Mouse (Mus musculus) intestine, embryonic 15.5 days (tissue): ENCODE data around the gene Polrmt. TPM values are rescaled to one million over a fixed set of nuclear protein-coding genes. Genes with fewer than 3 reads are reported as not detected.

Experiments used
- ATAC-seq: fragments of 200-750 bp; cut with Nextera tagmentation; 2 replicates; pipeline ENCODE4 v1.8.0; 2017; ENCODE audit warnings: moderate TSS enrichment, moderate library complexity
- H3K27ac ChIP-seq: fragments of 300-500 bp; sonication (generic); 2 replicates; pipeline ENCODE4 v1.5.1; 2015; ENCODE audit warnings: mild to moderate bottlenecking, inconsistent platforms
- H3K27me3 ChIP-seq: fragments of 300-500 bp; sonication (generic); replicated peaks from 2 replicates; pipeline ENCODE4 v1.6.1; 2015; ENCODE audit warnings: inconsistent platforms
- H3K36me3 ChIP-seq: fragments of 300-500 bp; sonication (generic); 2 replicates; pipeline ENCODE4 v1.6.1; 2015; ENCODE audit warnings: inconsistent platforms
- H3K4me1 ChIP-seq: fragments of 300-500 bp; sonication (generic); replicated peaks from 2 replicates; pipeline ENCODE4 v1.6.1; 2015; ENCODE audit warnings: inconsistent platforms
- H3K4me2 ChIP-seq: fragments of 300-500 bp; sonication (generic); replicated peaks from 2 replicates; pipeline ENCODE4 v1.6.1; 2015; ENCODE audit warnings: mild to moderate bottlenecking, inconsistent platforms
- H3K4me3 ChIP-seq: fragments of 300-500 bp; sonication (generic); replicated peaks from 2 replicates; pipeline ENCODE4 v1.5.1; 2015; ENCODE audit warnings: inconsistent platforms
- H3K9ac ChIP-seq: fragments of 300-500 bp; sonication (generic); 2 replicates; pipeline ENCODE4 v1.6.1; 2015; ENCODE audit warnings: inconsistent platforms
- H3K9me3 ChIP-seq: fragments of 300-500 bp; sonication (generic); 2 replicates; pipeline ENCODE4 v1.6.1; 2016; ENCODE audit warnings: inconsistent platforms
- WGBS: fragments of 180-500 bp; shearing (Covaris S2); methylation state at CpG from one replicate; pipeline ENCODE4 v1.1.7; 2015; 5-methylcytosine and 5-hydroxymethylcytosine counted together
- polyA plus RNA-seq: library from polyadenylated mRNA; unstranded; fragments of >200 nt; fragmentation: Nextera tagmentation; extraction: Ambion mirVana; gene quantifications from 2 replicates; pipeline ENCODE4 v1.2.1, GENCODE M21; 2015

The Polrmt gene
- polyA plus RNA-seq, 1 experiment from 2014 or later: 37.8 TPM

GRCm38 (mm10) chr10:79783050-79783449 is 36.7 kb upstream of the Polrmt start:
- Histone ChIP-seq H3K36me3 (no peaks in the 10 kb centered on the region), H3K4me2 (no peak overlapping the region), H3K9ac (no peak overlapping the region), H3K4me1 (peaks cover 29% of the 10 kb centered on the region), H3K4me3 (no peak overlapping the region), H3K27me3 (no peaks in the 10 kb centered on the region), H3K27ac (no peak overlapping the region), H3K9me3 (no peaks in the 10 kb centered on the region)
- ATAC-seq: no peak
- 56% methylated on average over 7 of the region's 7 CpGs for WGBS

GRCm38 (mm10) chr10:79781956-79782355 is 35.6 kb upstream of the Polrmt start:
- no peaks in the 10 kb centered on the region for H3K27me3 ChIP-seq
- H3K9ac ChIP-seq: no peak overlapping the region
- H3K4me1 ChIP-seq: peaks cover 39% of the 10 kb centered on the region
- no peak for ATAC-seq
- no peak overlapping the region for H3K4me2 ChIP-seq
- no peaks in the 10 kb centered on the region for H3K36me3 ChIP-seq
- no peak overlapping the region for H3K4me3 ChIP-seq
- no peaks in the 10 kb centered on the region for H3K9me3 ChIP-seq
- 60% methylated on average over 5 of the region's 5 CpGs for WGBS
- H3K27ac ChIP-seq: no peak overlapping the region

- H3K36me3 ChIP-seq: no peaks in the 10 kb centered on the region
- 29% methylated on average over 21 of the region's 21 CpGs for WGBS
- H3K9ac ChIP-seq: no peak overlapping the region
- no peak overlapping the region for H3K27ac ChIP-seq
- H3K9me3 ChIP-seq: no peaks in the 10 kb centered on the region
- H3K4me1 ChIP-seq: peaks cover 42% of the 10 kb centered on the region
- H3K4me3 ChIP-seq: peak overlapping the region; percentile 46
- H3K27me3 ChIP-seq: no peaks in the 10 kb centered on the region
- no peak for ATAC-seq
- H3K4me2 ChIP-seq: peak overlapping the region; percentile 82
Measured at GRCm38 (mm10) chr10:79781139-79781538, 34.8 kb upstream of the Polrmt start.

GRCm38 (mm10) chr10:79780664-79781015 is 34.3 kb upstream of the Polrmt start:
- no peaks in the 10 kb centered on the region for H3K27me3 ChIP-seq
- H3K9ac ChIP-seq: no peak overlapping the region
- under 1% methylated on average over 13 of the region's 13 CpGs for WGBS
- no peak for ATAC-seq
- H3K4me1 ChIP-seq: peaks cover 42% of the 10 kb centered on the region
- no peaks in the 10 kb centered on the region for H3K36me3 ChIP-seq
- H3K4me3 ChIP-seq: peak overlapping the region; percentile 46
- H3K9me3 ChIP-seq: no peaks in the 10 kb centered on the region
- peak overlapping the region; percentile 63; the same call in 1 of the 2 replicates for H3K27ac ChIP-seq
- H3K4me2 ChIP-seq: peak overlapping the region; percentile 82

GRCm38 (mm10) chr10:79779784-79780663 is 33.6 kb upstream of the Polrmt start:
- peak; percentile 92 for ATAC-seq
- Histone ChIP-seq H3K27me3 (no peaks in the 10 kb centered on the region), H3K4me3 (peak overlapping the region; percentile 46), H3K4me1 (peaks cover 42% of the 10 kb centered on the region), H3K9me3 (no peaks in the 10 kb centered on the region), H3K4me2 (peak overlapping the region; percentile 82), H3K36me3 (no peaks in the 10 kb centered on the region), H3K27ac (peak overlapping the region; percentile 63; the same call in 1 of the 2 replicates), H3K9ac (0 out of 2 replicates have a peak overlapping the region, but pooled peaks have one; percentile 36)
- 2% methylated on average over 54 of the region's 55 CpGs for WGBS

- H3K27ac ChIP-seq: 0 out of 2 replicates have a peak overlapping the region, but pooled peaks have one; percentile 7
- no peak overlapping the region for H3K9ac ChIP-seq
- 21% methylated on average over 2 of the region's 2 CpGs for WGBS
Measured at GRCm38 (mm10) chr10:79779193-79779592, 32.8 kb upstream of the Polrmt start.

GRCm38 (mm10) chr10:79778006-79778405 is 31.6 kb upstream of the Polrmt start:
- peak overlapping the region; percentile 86 for H3K4me2 ChIP-seq
- ATAC-seq: peak; percentile 2; the same call in 1 of the 2 replicates
- H3K4me1 ChIP-seq: peaks cover 42% of the 10 kb centered on the region
- H3K9ac ChIP-seq: 0 out of 2 replicates have a peak overlapping the region, but pooled peaks have one; percentile 69
- H3K9me3 ChIP-seq: no peaks in the 10 kb centered on the region
- H3K27ac ChIP-seq: peak overlapping the region; percentile 54
- H3K36me3 ChIP-seq: no peaks in the 10 kb centered on the region
- H3K4me3 ChIP-seq: peak overlapping the region; percentile 54
- 11% methylated on average over 15 of the region's 15 CpGs for WGBS
- no peaks in the 10 kb centered on the region for H3K27me3 ChIP-seq

More at GRCm38 (mm10) chr10:79779193-79779592, 32.8 kb upstream of the Polrmt start:
- Histone ChIP-seq H3K4me3 (no peak overlapping the region), H3K9me3 (no peaks in the 10 kb centered on the region), H3K27me3 (no peaks in the 10 kb centered on the region), H3K4me1 (peaks cover 42% of the 10 kb centered on the region), H3K36me3 (no peaks in the 10 kb centered on the region), H3K4me2 (no peak overlapping the region)
- no peak for ATAC-seq

- no peak for ATAC-seq
- Histone ChIP-seq H3K4me1 (peaks cover 42% of the 10 kb centered on the region), H3K27ac (peak within 1 kb of the TSS; percentile 54), H3K4me2 (peak within 1 kb of the TSS; percentile 86), H3K36me3 (no peaks in the 10 kb centered on the region), H3K9me3 (no peaks in the 10 kb centered on the region), H3K9ac (peak within 1 kb of the TSS; percentile 69), H3K4me3 (peak within 1 kb of the TSS; percentile 54), H3K27me3 (no peaks in the 10 kb centered on the region)
- WGBS: 1% methylated on average over 39 of the region's 39 CpGs
Measured at GRCm38 (mm10) chr10:79777103-79777531, 30.7 kb upstream of the Polrmt start, which contains the start of gene Fstl3. Gene Fstl3, plus strand, starts transcription at chr10:79777272.

- no peaks in the 10 kb centered on the region for H3K27me3 ChIP-seq
- no peak overlapping the region for H3K27ac ChIP-seq
- no peaks in the 10 kb centered on the region for H3K36me3 ChIP-seq
- ATAC-seq: no peak
- no peaks in the 10 kb centered on the region for H3K9me3 ChIP-seq
- 68% methylated on average over 5 of the region's 5 CpGs for WGBS
- H3K9ac ChIP-seq: no peak overlapping the region
- no peak overlapping the region for H3K4me3 ChIP-seq
- no peak overlapping the region for H3K4me2 ChIP-seq
- peaks cover 28% of the 10 kb centered on the region for H3K4me1 ChIP-seq
Measured at GRCm38 (mm10) chr10:79774486-79775279, 28.3 kb upstream of the Polrmt start.

GRCm38 (mm10) chr10:79773208-79773607 is 26.8 kb upstream of the Polrmt start:
- no peak overlapping the region for H3K9ac ChIP-seq

GRCm38 (mm10) chr10:79772320-79772719 is 25.9 kb upstream of the Polrmt start:
- H3K27ac ChIP-seq: no peak overlapping the region
- H3K4me3 ChIP-seq: no peak overlapping the region
- H3K9me3 ChIP-seq: no peaks in the 10 kb centered on the region
- peaks cover 18% of the 10 kb centered on the region for H3K4me1 ChIP-seq
- no peak overlapping the region for H3K9ac ChIP-seq
- 90% methylated on average over 3 of the region's 3 CpGs for WGBS
- no peaks in the 10 kb centered on the region for H3K36me3 ChIP-seq
- no peak overlapping the region for H3K4me2 ChIP-seq
- no peak for ATAC-seq
- no peaks in the 10 kb centered on the region for H3K27me3 ChIP-seq

More at GRCm38 (mm10) chr10:79773208-79773607, 26.8 kb upstream of the Polrmt start:
- no peak overlapping the region for H3K27ac ChIP-seq
- H3K4me1 ChIP-seq: peaks cover 18% of the 10 kb centered on the region
- no peak for ATAC-seq
- H3K36me3 ChIP-seq: no peaks in the 10 kb centered on the region
- no peak overlapping the region for H3K4me3 ChIP-seq
- 92% methylated on average over 2 of the region's 2 CpGs for WGBS
- no peaks in the 10 kb centered on the region for H3K9me3 ChIP-seq
- no peaks in the 10 kb centered on the region for H3K27me3 ChIP-seq
- H3K4me2 ChIP-seq: no peak overlapping the region

- no peak for ATAC-seq
- WGBS: 33% methylated on average over 4 of the region's 4 CpGs
Measured at GRCm38 (mm10) chr10:79769329-79769728, 22.9 kb upstream of the Polrmt start.

More at GRCm38 (mm10) chr10:79769329-79769728, 22.9 kb upstream of the Polrmt start:
- Histone ChIP-seq H3K27me3 (no peaks in the 10 kb centered on the region), H3K27ac (no peak overlapping the region), H3K9me3 (no peaks in the 10 kb centered on the region), H3K4me3 (no peak overlapping the region), H3K4me1 (peaks cover 33% of the 10 kb centered on the region), H3K36me3 (no peaks in the 10 kb centered on the region), H3K9ac (no peak overlapping the region), H3K4me2 (no peak overlapping the region)
